Mouse (Mus musculus) olfactory bulb, adult 2 months (tissue): ENCODE results near the gene Rpl26.

Experiments used
- CTCF ChIP-seq: fragments of 200-500 bp; IDR thresholded peaks from 2 replicates; pipeline ENCODE4 v1.5.1; 2012; ENCODE audit warnings: low read depth, mild to moderate bottlenecking, low read length, moderate library complexity; ENCODE audit not compliant: insufficient read depth
- POLR2A ChIP-seq: fragments of 200-500 bp; IDR thresholded peaks from 2 replicates; pipeline ENCODE4 v1.6.1; 2012; ENCODE audit warnings: mild to moderate bottlenecking, low read depth, low read length, moderate library complexity; ENCODE audit not compliant: insufficient read depth

GRCm38 (mm10) chr11:68933885-68934507, 32.6 kb downstream of the Rpl26 start:
- no peak for TF ChIP-seq CTCF
- TF ChIP-seq POLR2A: no peak
